Mouse (Mus musculus): ENCODE measurements around the gene Pip4k2c.
"Not testable (repeated sequence)": the region's sequence is repeated elsewhere in the genome, so short reads cannot be mapped to it uniquely, and the experiment has no call there.

Pip4k2c gene

DNA sequence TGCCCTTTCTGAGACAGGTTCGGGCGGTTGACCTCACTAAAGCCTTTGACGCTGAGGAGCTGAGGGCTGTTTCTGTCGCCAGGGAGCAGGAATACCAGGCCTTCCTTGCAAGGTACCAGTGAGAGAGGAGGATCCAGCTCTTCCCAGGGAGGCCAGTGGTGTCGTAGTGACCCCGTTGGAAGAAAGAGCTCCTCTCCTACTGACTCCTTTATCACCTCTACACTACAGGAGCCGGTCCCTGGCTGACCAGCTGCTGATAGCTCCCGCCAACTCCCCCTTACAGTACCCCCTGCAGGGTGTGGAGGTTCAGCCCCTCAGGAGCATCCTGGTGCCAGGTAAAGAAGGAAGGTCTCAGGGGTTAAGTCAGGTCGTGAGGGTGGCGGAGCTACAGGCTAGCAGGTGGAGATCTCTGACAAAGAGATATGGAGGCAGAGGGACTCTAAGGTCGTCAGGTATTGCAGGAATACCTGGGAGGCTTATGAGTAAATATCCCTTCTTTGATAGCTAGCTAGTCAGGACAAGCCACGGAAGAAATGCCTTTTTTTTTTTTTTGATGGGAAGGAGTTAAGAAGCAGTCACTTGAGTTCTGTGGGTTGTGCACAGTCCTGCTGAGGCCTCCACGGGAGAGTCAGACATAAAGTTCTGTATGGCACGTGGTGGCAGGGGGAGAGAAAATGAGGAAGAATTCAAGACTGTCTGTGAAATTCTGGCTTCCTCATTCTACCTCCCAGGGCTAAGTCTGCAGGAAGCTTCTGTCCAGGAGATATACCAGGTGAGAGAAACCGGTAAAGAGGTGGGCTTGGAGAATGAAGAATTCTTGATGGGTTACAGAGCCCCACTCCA is 44.4 kb downstream of the Pip4k2c start:
- DNase-seq: no peak

DNA sequence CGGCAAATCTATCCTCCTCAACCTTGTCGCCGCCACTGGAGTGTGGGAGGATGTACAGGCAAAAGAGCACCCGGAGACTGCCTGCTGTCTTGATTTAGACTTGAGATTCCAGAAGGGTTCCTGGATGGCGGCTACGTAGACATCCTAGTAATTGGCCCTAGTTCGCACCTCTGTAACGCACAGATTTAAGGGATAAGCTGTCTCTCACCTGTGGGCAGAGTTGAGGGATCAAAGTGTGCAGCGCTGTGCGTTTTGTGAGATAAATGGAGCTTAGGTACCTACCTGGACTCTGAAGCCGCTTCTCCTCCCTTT is 45.0 kb downstream of the Pip4k2c start:
- DNase-seq: no peak

DNA sequence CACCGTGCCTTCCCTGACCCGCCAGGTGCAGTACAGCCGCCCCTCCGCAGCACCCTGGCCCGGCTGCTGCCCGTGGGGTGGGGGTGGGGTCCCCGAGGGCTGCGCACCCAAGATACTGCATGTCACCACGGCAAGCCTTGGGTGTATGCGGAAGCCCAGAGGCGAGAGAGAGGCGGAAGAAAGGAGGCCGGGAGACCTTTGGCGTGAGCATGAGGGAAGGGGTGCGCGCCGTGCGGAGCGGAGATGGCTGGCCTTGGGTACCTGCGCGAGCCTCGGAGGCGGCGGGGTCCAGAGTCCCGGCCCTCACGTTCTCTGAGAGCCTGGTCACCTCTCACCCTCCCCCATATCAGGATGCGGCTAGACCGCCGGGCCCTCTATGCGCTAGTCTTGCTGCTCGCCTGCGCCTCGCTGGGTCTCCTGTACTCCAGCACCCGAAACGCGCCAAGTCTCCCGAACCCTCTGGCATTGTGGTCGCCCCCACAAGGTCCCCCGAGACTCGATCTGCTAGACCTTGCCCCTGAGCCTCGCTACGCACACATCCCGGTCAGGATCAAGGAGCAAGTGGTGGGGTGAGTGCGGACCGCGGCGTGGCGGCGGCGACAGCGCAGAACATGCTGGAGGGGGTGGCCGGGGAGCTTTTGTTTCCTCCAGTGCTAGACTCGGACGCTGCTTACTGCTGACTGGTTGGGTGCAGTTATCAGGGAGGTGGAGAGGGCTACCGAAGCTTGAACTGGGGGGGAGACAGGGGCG is 45.6 kb downstream of the Pip4k2c start:
- peak; percentile 72 to 74 for DNase-seq

DNA sequence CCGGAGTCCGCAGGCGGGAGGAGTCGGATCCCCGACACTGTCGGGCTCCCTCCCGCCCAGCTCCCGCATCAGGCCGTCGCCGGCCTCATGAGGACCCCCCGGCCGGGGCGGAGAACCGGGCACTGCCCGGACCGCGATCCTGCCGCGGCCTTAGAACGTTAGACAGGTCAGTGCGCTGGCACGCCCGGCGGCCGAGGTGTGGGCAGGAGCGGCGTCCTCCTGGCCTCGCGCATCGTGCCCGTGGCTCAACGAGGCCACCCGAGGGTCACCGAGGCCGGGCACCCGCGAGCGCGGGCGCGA is 46.1 kb downstream of the Pip4k2c start:
- no peak for DNase-seq

DNA sequence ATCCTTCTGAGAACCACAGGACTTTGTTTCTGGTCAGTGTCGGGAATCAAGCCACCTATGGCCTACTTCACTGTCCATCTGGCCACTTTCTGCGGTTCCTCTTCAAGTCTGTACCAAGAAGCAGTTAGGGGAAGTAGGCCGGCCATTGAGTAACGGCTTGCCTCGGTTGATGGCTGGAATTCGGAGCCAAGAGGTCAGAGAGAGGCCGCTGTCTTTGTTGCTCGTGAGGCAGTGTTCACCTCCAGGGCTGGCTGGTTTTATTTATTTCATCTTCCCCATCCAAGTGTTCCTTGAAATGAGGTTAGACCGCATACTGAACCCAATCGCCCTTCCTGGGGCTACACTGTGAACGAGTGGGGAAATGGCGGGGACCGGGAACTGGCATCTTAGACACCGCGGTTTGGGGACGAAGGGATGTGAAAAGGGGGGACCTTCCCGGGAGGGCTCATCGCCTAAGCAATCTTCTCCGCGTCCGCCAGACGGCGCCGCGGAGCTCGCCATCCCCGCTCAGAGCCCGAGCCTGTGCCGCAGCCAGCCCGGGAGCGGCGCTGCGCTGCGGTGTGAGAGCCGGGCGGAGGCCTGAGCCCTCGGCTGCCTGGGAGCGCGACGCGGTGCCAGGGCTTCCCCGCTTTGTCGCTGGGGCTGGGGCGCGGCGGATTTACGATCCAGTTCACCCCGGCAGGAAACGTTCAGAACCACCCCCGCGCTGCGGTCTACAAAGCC is 46.6 kb downstream of the Pip4k2c start, which contains the start of gene B4galnt1:
Gene B4galnt1 (plus strand): TSS at position 595 of the 723 bp plus-strand sequence.
- peak; percentile 88 to 89 for DNase-seq

DNA sequence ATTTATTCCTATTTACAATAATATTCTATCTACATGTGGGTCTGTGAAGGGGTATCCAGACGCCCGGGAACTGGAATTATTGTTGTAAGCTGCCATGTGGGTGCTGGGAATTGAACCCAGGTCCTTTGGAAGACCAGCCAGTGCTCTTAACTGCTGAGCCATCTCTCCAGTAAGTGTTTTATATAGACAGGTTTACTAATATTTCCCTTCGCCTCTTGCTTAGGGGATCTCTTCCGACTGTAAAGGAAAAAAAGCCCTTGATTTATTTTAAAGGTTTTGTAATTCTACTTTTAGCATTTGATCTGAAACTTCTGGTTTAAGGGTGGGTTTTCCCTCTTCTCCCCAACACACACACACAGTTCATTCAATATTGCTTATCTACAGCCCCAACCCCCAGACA is 47.2 kb downstream of the Pip4k2c start:
- DNase-seq: no peak

DNA sequence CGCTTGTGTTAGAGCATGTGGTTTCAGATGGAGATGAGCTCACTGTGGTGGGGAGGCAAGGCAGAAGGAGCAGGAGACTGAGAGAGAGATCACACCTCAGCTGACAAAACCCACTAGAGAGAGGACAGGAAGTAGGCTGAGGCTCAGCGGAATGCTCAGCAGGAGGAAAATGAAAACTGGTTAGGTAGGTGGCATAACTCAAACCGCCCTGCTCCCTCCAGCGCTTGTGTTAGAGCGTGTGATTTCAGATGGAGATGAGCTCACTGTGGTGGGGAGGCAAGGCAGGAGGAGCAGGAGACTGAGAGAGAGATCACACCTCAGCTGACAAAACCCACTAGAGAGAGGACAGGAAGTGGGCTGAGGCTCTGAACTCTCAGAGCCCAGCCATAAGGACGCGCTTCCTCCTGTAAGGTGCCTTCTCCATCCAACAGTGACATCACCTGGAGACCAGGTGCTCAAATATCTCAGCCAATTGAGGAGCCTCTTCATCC is 48.6 kb downstream of the Pip4k2c start:
- DNase-seq: peak in 1 of 2 experiments; percentile 30

DNA sequence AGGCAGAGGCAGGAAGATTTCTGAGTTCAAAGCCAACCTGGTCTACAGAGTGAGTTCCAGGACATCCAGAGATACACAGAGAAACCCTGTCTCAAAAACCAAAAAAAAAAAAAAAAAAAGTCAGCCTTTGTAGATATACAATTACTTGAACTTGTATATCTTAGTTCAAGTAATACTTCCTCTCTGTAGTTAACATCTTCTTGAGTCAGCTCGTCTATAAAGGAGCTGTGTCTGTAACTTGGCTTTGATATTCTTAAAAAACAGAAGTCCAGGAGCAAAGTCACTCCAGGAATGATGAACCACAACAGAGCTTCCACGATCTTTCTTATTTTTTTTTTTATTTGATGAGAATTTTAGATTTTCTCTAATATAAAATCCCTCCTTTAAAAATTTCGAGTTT is 50.7 kb downstream of the Pip4k2c start:
- no peak for DNase-seq

DNA sequence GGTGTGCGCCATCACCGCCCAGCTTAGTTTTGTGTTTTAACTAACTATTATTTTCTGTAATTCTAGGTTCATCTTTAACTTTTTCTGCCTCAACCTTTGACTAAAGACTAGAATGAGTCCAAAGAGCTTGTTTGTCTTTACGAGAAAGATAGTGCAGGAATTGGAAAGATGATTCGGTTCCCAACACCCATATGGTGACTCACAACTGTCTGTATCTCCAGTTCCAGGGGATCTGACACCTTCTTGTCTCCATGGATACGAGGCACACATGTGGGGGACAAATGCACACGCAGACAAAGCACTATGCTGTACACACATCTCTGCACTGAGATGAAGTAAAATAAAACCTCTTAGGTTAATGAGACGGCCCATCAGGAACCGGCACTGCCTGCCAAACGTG is 51.3 kb downstream of the Pip4k2c start:
- DNase-seq: no peak

DNA sequence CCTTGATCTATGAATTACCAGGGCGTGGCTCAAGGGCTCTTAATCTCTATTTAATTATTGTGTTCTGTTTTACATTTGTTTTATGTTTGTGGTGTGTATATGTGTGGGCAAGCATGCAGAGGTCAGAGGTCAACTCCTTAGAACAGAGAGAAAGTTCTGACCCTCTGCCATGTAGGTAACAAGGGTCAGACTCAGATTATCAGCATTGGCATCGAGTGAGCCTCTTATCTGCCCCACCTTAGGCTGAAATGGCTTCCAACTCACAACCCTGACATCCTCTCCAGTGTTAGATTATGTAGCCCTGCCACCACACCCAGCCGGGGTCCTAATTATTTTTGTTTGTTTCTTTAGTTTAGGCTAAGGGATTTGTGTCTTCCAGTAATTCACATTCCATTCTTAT is 52.9 kb downstream of the Pip4k2c start:
- no peak for DNase-seq

DNA sequence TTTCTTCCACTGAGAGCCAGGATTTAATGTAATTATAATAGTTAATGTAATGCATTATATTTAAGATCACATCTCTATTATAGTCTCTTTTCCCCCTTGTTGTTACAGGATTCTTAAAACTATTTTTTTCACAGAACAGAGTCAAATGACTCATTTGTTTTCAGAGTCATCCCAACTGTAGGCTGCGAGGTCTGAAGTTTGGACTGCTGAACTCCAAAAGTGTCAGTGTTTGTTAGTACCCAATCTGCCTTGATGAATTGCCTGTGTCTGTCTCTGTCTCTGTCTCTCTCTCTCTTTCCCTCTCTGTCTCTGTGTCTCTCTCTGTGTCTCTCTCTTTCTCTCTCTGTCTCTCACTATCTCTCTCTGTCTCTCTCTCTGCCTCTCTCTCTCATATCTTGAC is 54.9 kb downstream of the Pip4k2c start:
- DNase-seq: no peak

DNA sequence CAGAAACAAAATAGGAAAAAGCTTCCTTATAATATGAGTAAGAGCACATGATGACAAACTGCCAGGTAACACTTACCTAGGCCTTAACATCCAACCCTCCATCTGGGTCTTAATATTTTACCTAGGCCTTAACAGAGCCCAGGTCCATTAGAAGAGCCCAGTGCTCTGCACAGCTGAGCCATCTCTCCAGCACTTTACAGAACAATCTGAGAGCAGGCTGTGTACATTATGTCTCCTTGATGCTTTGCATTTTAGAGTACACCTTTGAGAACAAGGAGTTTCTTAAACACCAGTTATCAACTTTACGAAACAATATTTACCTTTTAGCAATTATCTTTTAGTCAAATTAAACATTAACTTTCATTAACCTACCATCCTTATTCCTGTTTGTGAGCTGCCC is 55.3 kb downstream of the Pip4k2c start:
- no peak for DNase-seq

DNA sequence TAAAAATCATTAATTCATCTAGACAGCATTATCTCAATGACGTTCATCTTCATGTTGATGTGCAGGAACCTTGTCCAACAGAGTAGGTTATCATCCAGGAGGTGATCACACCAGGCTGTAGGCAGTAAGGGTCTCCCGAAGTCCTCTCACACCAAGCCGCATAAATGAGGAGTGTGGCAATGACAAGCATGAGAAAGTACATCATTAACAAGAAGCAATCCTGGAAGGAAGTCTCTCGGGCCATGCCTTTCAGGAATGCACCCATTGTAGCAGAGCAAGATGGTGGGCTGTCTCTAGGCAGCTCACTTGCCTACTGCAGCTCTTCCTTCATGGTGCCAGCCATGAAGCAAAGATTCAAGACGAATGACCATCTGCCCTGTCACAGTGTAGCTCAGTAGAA is 56.7 kb downstream of the Pip4k2c start:
- no peak for DNase-seq

DNA sequence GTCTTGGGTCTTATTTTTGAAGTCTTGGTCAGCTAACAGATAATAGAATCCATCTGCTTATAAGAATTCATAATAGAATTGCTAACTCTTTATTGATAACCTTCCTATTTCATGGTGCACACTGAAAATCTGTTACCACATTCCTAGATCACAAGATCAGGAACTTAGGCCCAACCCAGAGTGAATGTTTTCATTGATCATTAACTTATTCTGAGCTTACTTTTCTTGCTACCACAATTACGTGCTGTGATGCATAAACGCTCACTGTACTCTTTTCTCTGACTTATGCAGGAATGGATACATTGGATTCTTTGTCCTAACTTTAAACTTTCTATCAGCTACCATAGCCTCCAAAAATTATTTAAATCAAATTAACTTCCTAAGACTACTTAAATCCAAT is 57.1 kb downstream of the Pip4k2c start:
- DNase-seq: no peak

DNA sequence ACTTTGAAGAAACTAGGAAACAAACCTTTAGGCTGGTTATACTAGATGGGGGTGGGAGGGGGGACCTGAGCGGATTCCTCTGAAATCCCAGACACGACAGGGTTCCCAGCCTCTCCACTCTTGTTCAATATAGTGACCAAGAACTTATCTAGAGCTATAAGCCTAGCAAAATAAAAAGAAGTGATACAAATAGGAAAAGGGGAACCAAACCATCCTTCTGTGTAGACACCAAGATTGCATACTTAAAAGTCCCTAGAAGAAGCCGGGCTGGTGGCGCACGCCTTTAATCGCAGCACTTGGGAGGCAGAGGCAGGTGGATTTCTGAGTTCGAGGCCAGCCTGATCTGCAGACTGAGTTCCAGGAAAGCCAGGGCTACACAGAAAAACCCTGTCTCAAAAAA is 58.1 kb downstream of the Pip4k2c start:
- DNase-seq: no peak

DNA sequence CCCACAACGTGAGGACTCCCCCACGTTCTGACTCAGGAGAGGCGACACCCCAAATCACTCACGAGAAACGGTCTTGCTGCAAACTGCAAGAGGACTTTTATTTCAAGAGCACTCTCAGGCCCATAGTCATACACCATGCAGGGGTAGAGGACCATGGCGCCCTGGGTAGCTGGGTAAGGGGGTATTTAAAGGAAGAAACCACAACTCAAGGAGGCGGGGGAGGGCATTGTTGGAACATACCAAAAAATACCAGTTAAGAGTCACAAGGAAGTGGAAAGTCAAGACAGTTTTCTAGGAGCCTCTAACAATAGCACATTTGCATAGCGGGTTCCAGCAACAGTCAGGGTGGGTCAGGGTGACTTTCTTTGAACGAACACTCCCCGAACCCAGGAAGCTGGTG is 58.8 kb downstream of the Pip4k2c start:
- DNase-seq: not testable (repeated sequence)

DNA sequence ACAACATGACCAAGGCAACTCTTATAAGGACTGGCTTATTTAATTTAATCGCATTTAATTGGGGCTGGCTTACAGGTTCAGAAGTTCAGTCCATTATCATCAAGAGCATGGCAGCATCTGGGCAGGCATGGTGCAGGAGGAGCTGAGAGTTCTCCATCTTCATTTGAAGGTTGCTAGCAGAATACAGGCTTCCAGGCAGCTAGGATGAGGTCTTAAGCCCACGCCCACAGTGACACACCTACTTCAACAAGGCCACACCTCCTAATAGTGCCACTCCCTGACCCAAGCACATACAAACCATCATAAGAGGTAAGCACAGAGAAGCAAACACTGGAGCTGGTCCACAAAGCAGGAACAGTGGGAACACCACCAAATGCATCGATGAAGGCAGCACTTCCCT is 60.2 kb downstream of the Pip4k2c start:
- not testable (repeated sequence) for DNase-seq

DNA sequence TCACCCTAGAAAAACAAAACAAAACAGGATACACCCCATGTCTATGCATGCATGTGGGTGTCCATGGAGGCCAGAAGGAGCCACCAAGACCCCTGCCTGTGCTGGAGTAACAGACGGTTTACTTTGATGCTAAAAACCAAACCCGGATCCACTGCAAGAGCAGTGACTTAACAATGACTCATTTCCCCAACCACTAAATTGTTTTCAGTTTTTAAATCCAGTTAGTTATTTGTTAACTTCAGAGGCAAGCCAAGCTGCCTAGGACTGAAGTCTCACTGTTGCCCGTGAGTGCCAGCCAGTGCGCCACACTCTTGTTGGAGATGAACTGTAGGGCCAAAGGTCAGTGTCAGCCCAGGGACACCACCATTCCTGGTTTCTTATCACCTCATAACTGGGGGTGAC is 60.9 kb downstream of the Pip4k2c start:
- no peak for DNase-seq

DNA sequence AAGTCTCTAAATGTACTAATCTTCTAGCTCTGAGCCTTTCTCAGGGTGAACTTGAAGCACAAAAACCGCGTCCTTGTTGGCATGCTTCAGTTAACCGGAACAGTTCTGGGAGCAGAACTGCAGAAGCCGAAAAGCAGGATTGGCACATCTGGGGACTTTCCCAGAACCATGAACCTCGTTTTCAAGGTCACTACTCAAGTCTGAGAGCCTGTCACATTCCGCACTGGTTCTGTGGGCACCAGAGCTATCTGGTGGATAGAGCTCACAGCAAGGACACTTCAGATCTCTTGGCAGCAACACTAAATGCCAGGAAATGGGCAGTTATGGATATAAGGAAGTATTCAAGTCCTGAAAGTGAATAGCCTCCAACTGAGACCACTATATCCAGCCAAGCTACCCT is 64.2 kb downstream of the Pip4k2c start:
- no peak for DNase-seq
